Mouse (Mus musculus): ENCODE results near the gene Nradd.

GRCm38 (mm10) chr9:110659521-110659920 lies 35.3 kb upstream of the Nradd start:
- TF ChIP-seq EP300 (IDR thresholded peaks at IDR 0.05; ENCODE audit: low read depth) (no peak), CTCF (IDR thresholded peaks at IDR 0.05; ENCODE audit: low read depth) (no peak)
